Mouse (Mus musculus): Measurements from ENCODE around the gene Mlec. TPM values are rescaled to one million over a fixed set of nuclear protein-coding genes. Genes with fewer than 3 reads are reported as not detected.
"Not testable (repeated sequence)": the region's sequence is repeated elsewhere in the genome, so short reads cannot be mapped to it uniquely, and the experiment has no call there.

The Mlec gene
- polyA plus RNA-seq, 1 experiment from 2014 or later: 68.9 TPM

DNA sequence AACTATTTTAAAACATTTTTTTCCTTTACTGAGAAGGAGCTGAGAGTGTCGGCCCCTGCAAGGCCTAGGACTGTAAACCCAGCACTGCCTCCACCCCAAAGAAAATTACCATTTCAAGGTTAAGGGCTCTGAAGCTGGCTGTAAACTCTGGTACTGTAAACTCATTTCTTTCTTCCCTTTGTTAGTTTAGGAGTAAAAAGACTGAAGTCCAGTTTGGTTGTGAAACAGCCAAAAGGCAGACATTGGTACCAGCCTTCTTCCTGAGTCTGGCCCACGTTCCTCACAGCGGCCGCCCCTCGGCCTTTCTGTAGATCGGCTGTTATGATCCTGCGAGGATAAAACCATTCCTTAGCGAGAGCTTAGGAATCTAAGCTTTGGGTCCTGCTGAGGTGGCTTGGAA, 43.5 kb downstream of the Mlec start:
- H3K27ac ChIP-seq (ENCODE audit: low read depth, low read length): no peak overlapping the region
- WGBS (ENCODE audit: insufficient replicate concordance): 92% methylated on average over 8 of the region's 8 CpGs
- H3K4me1 ChIP-seq (ENCODE audit: control insufficient read depth, insufficient read depth, low read length): no peaks in the 10 kb centered on the region
- H3K36me3 ChIP-seq (ENCODE audit: control insufficient read depth, insufficient read depth, low read length): peaks cover 27% of the 10 kb centered on the region
- no peak overlapping the region for H3K4me3 ChIP-seq (ENCODE audit: low read depth, low read length)
- no peaks in the 10 kb centered on the region for H3K9me3 ChIP-seq (replicated peaks; ENCODE audit: control insufficient read depth, low read length)
- no peak overlapping the region for H3K4me2 ChIP-seq
- no peaks in the 10 kb centered on the region for H3K27me3 ChIP-seq (ENCODE audit: control insufficient read depth, insufficient read depth, low read length)
- H3K9ac ChIP-seq (ENCODE audit: low read depth, low read length): no peak overlapping the region
- no peak for ATAC-seq (replicated peaks; ENCODE audit: insufficient number of reproducible peaks, low FRiP score, low TSS enrichment)

DNA sequence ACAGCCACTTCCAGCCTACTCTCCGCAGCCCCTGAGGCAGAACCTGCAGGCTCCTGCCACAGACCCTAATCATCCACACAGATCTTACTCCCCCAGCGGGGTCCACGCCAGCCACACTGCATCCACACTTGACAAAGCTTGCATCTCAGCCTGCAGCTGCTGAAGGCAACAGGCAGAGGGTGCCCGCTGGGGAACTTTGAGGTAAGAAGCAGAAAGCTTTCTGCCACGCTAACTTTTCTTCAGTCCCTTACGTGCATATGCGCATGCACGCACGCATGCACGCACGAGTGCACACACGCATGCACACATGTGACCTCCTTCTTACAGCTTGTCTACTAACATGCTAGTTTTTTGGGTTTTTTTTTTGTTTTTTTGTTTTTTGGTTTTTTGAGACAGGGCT, 44.7 kb downstream of the Mlec start:
- no peaks in the 10 kb centered on the region for H3K4me1 ChIP-seq (ENCODE audit: control insufficient read depth, insufficient read depth, low read length)
- H3K4me3 ChIP-seq (ENCODE audit: low read depth, low read length): no peak overlapping the region
- H3K9ac ChIP-seq (ENCODE audit: low read depth, low read length): no peak overlapping the region
- ATAC-seq (replicated peaks; ENCODE audit: insufficient number of reproducible peaks, low FRiP score, low TSS enrichment): no peak
- H3K36me3 ChIP-seq (ENCODE audit: control insufficient read depth, insufficient read depth, low read length): peaks cover 27% of the 10 kb centered on the region
- H3K9me3 ChIP-seq (replicated peaks; ENCODE audit: control insufficient read depth, low read length): no peaks in the 10 kb centered on the region
- no peak overlapping the region for H3K4me2 ChIP-seq
- H3K27me3 ChIP-seq (ENCODE audit: control insufficient read depth, insufficient read depth, low read length): no peaks in the 10 kb centered on the region
- 93% methylated on average over 12 of the region's 12 CpGs for WGBS (ENCODE audit: insufficient replicate concordance)
- H3K27ac ChIP-seq (ENCODE audit: low read depth, low read length): no peak overlapping the region

DNA sequence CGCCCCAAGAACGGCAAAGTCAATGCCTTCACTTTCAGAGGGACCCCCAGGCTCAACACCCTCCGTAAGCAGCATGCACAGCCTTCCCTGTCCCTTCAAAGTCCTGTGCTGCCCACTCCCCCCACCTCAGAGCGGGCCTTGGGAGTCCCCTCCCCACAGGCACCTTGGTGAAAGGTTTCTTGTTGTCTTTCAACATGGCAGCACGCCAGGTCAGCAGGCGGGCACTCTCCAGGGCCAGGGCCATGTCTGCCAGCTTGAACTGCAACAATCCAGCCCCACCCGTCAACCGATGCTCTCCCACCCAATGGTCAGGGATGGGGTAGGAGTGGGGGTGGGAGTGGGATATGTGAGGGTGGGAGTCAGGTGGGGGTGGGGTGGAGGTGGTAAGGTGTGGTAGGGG, 46.8 kb downstream of the Mlec start:
- H3K9ac ChIP-seq (ENCODE audit: low read depth, low read length): no peak overlapping the region
- no peaks in the 10 kb centered on the region for H3K27me3 ChIP-seq (ENCODE audit: control insufficient read depth, insufficient read depth, low read length)
- no peak overlapping the region for H3K4me3 ChIP-seq (ENCODE audit: low read depth, low read length)
- no peak overlapping the region for H3K4me2 ChIP-seq
- H3K4me1 ChIP-seq (ENCODE audit: control insufficient read depth, insufficient read depth, low read length): no peaks in the 10 kb centered on the region
- no peaks in the 10 kb centered on the region for H3K9me3 ChIP-seq (replicated peaks; ENCODE audit: control insufficient read depth, low read length)
- H3K36me3 ChIP-seq (ENCODE audit: control insufficient read depth, insufficient read depth, low read length): peaks cover 14% of the 10 kb centered on the region
- 91% methylated on average over 8 of the region's 8 CpGs for WGBS (ENCODE audit: insufficient replicate concordance)
- no peak overlapping the region for H3K27ac ChIP-seq (ENCODE audit: low read depth, low read length)
- no peak for ATAC-seq (replicated peaks; ENCODE audit: insufficient number of reproducible peaks, low FRiP score, low TSS enrichment)

DNA sequence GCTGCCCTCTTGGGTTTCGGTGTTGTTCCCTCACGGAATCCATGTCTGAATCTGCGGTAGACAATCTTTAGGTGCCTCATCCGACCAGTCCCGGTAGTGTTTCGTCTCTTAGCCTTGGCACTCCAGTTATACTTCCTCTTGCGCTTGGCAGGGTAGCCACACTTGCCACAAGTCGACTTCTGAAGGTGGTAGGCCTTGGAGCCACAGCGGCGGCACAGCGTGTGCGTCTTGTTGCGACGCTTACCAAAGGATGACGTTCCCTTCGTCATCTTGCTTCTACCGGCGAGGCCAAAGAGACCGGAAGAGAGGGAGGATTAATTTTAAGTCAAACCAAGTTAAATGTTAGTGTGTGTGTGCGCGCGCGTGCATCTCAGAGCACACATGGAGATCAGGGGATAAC, 54.7 kb downstream of the Mlec start:
- not testable (repeated sequence) for H3K4me1 ChIP-seq (ENCODE audit: control insufficient read depth, insufficient read depth, low read length); H3K4me2 ChIP-seq; H3K9me3 ChIP-seq (replicated peaks; ENCODE audit: control insufficient read depth, low read length); H3K27ac ChIP-seq (ENCODE audit: low read depth, low read length); H3K4me3 ChIP-seq (ENCODE audit: low read depth, low read length); H3K9ac ChIP-seq (ENCODE audit: low read depth, low read length); H3K27me3 ChIP-seq (ENCODE audit: control insufficient read depth, insufficient read depth, low read length); ATAC-seq (replicated peaks; ENCODE audit: insufficient number of reproducible peaks, low FRiP score, low TSS enrichment)
- 95% methylated on average over 23 of the region's 23 CpGs for WGBS (ENCODE audit: insufficient replicate concordance)
- H3K36me3 ChIP-seq (ENCODE audit: control insufficient read depth, insufficient read depth, low read length): peaks cover 19% of the 10 kb centered on the region

DNA sequence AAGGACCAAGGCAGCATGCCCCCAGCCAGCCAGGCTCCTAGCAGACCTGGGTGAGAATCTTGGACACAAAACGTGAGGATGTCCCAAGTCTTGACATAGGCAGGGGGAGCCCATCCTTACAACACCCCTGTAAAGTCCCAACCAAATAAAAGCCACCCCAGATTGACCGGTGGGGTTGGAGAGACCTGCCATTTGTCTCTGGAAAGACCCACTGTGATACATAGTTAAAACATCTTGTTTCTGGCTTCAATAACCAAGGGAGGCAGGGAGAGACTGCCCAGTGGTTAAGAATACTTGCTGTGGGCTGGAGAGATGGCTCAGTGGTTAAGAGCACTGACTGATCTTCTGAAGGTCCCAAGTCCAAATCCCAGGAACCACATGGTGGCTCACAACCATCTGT, 55.7 kb downstream of the Mlec start:
- Histone ChIP-seq H3K9ac (ENCODE audit: low read depth, low read length) (no peak overlapping the region), H3K27ac (ENCODE audit: low read depth, low read length) (no peak overlapping the region), H3K27me3 (ENCODE audit: control insufficient read depth, insufficient read depth, low read length) (no peaks in the 10 kb centered on the region), H3K4me2 (no peak overlapping the region), H3K4me1 (ENCODE audit: control insufficient read depth, insufficient read depth, low read length) (no peaks in the 10 kb centered on the region), H3K36me3 (ENCODE audit: control insufficient read depth, insufficient read depth, low read length) (peaks cover 18% of the 10 kb centered on the region), H3K4me3 (ENCODE audit: low read depth, low read length) (no peak overlapping the region), H3K9me3 (replicated peaks; ENCODE audit: control insufficient read depth, low read length) (no peaks in the 10 kb centered on the region)
- ATAC-seq (replicated peaks; ENCODE audit: insufficient number of reproducible peaks, low FRiP score, low TSS enrichment): no peak
- 94% methylated on average over 2 of the region's 2 CpGs for WGBS (ENCODE audit: insufficient replicate concordance)

DNA sequence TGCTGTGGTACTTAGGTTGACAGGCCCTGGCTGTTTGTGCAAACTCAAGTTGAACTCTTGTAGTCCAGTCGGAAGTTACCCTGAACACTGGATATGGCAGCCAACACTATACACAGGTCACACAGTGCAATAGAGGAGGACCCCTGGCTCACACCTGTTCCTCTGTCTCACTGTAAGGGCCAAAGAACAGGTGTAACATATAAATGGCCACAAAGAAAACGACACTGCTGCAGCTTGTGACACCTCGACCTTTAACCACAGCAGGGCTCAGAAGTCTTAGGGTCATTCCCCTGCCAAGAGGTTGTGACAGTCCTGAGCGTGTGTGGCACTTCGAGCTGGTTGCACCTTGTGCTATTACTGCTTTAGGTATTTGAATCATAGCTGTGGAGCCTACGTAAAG, 57.5 kb downstream of the Mlec start:
- Histone ChIP-seq H3K4me2 (no peak overlapping the region), H3K4me3 (ENCODE audit: low read depth, low read length) (no peak overlapping the region), H3K27ac (ENCODE audit: low read depth, low read length) (no peak overlapping the region), H3K9me3 (replicated peaks; ENCODE audit: control insufficient read depth, low read length) (no peaks in the 10 kb centered on the region), H3K27me3 (ENCODE audit: control insufficient read depth, insufficient read depth, low read length) (no peaks in the 10 kb centered on the region), H3K36me3 (ENCODE audit: control insufficient read depth, insufficient read depth, low read length) (peaks cover 31% of the 10 kb centered on the region), H3K9ac (ENCODE audit: low read depth, low read length) (no peak overlapping the region), H3K4me1 (ENCODE audit: control insufficient read depth, insufficient read depth, low read length) (no peaks in the 10 kb centered on the region)
- no peak for ATAC-seq (replicated peaks; ENCODE audit: insufficient number of reproducible peaks, low FRiP score, low TSS enrichment)
- WGBS (ENCODE audit: insufficient replicate concordance): 81% methylated on average over 6 of the region's 6 CpGs

DNA sequence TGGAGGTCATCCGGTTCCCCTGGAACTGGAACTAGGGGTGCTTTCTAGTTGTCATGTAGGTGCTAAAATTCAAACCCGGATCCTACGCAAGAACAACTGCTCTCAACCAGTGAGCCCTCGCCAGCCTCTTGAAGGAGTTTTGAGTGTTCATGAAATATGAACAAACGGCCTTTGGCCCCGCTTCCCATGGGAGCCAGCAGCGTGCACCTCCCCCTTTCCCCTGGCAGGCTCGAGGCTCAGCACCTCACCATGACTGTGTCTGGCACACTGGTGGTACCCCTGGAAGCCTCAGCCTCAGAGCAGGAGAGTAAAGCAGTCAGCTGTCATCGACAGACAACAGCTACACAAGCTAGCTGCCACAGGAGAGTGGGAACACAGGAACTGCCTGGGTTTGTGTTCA, 58.0 kb downstream of the Mlec start:
- Histone ChIP-seq H3K36me3 (ENCODE audit: control insufficient read depth, insufficient read depth, low read length) (peaks cover 34% of the 10 kb centered on the region), H3K27me3 (ENCODE audit: control insufficient read depth, insufficient read depth, low read length) (no peaks in the 10 kb centered on the region), H3K9ac (ENCODE audit: low read depth, low read length) (no peak overlapping the region), H3K4me1 (ENCODE audit: control insufficient read depth, insufficient read depth, low read length) (peaks cover 4% of the 10 kb centered on the region; the same call in 1 of the 2 replicates), H3K4me3 (ENCODE audit: low read depth, low read length) (no peak overlapping the region), H3K9me3 (replicated peaks; ENCODE audit: control insufficient read depth, low read length) (no peaks in the 10 kb centered on the region), H3K4me2 (no peak overlapping the region), H3K27ac (ENCODE audit: low read depth, low read length) (no peak overlapping the region)
- ATAC-seq (replicated peaks; ENCODE audit: insufficient number of reproducible peaks, low FRiP score, low TSS enrichment): no peak
- 88% methylated on average over 9 of the region's 9 CpGs for WGBS (ENCODE audit: insufficient replicate concordance)

DNA sequence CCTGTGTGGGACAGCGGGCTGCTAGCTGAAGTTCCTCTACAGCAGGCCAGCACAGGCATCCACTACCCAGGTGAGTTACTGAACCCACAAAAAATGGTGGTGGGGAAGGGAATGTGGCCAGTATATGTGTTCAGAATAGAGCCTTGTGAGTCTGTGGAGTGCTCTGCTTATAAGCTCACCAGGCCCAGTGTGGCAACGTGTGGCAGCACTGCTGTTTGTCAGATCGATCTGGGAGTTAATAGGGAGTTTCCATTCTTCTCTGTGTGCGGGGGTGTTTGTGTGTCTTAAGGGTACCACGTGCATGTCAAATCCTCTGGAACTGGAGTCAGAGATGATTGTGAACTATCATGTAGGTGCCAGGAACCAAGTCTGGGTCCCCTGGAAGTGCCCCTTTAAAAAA, 58.4 kb downstream of the Mlec start:
- Histone ChIP-seq H3K4me2 (no peak overlapping the region), H3K9me3 (replicated peaks; ENCODE audit: control insufficient read depth, low read length) (no peaks in the 10 kb centered on the region), H3K4me3 (ENCODE audit: low read depth, low read length) (no peak overlapping the region), H3K9ac (ENCODE audit: low read depth, low read length) (no peak overlapping the region), H3K36me3 (ENCODE audit: control insufficient read depth, insufficient read depth, low read length) (peaks cover 36% of the 10 kb centered on the region), H3K4me1 (ENCODE audit: control insufficient read depth, insufficient read depth, low read length) (peaks cover 6% of the 10 kb centered on the region; the same call in 1 of the 2 replicates), H3K27me3 (ENCODE audit: control insufficient read depth, insufficient read depth, low read length) (no peaks in the 10 kb centered on the region), H3K27ac (ENCODE audit: low read depth, low read length) (no peak overlapping the region)
- WGBS (ENCODE audit: insufficient replicate concordance): 78% methylated on average over 5 of the region's 5 CpGs
- ATAC-seq (replicated peaks; ENCODE audit: insufficient number of reproducible peaks, low FRiP score, low TSS enrichment): no peak

DNA sequence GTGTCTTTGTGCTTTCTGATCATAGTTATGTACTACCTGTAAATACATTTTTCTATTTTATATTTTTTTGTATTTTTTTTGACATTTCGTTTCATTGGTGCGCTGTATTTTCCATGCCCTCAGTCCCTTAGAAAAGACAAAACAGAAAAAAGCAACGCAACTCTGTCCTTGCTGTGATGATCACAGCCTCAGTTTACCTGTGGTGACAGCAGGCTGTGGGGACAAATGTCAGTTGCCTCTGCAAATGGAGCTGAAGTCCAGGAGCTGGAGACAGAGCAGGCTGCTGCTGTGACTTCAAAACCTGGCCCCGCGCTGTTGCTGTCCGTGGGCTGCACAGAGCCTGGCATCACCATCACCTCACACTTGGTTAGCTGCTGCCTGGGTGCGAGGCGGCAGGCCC, 59.8 kb downstream of the Mlec start, which contains the start of gene Gm10401:
Gm10401 (minus strand) TSS at position 101 of the 400 bp plus-strand sequence.
- Histone ChIP-seq H3K9me3 (replicated peaks; ENCODE audit: control insufficient read depth, low read length) (no peaks in the 10 kb centered on the region), H3K9ac (ENCODE audit: low read depth, low read length) (no peak within 1 kb of the TSS), H3K4me2 (no peak within 1 kb of the TSS), H3K36me3 (ENCODE audit: control insufficient read depth, insufficient read depth, low read length) (peaks cover 34% of the 10 kb centered on the region), H3K27ac (ENCODE audit: low read depth, low read length) (no peak within 1 kb of the TSS), H3K27me3 (ENCODE audit: control insufficient read depth, insufficient read depth, low read length) (no peaks in the 10 kb centered on the region), H3K4me3 (ENCODE audit: low read depth, low read length) (no peak within 1 kb of the TSS), H3K4me1 (ENCODE audit: control insufficient read depth, insufficient read depth, low read length) (peaks cover 8% of the 10 kb centered on the region; the same call in 1 of the 2 replicates)
- 94% methylated on average over 8 of the region's 8 CpGs for WGBS (ENCODE audit: insufficient replicate concordance)
- ATAC-seq (replicated peaks; ENCODE audit: insufficient number of reproducible peaks, low FRiP score, low TSS enrichment): no peak

Measured in heart, embryonic 11.5 days (tissue).